Mouse (Mus musculus): ENCODE measurements around the gene Ccdc136. TPM values are rescaled to one million over a fixed set of nuclear protein-coding genes. Genes with fewer than 3 reads are reported as not detected.

Ccdc136 gene
- polyA plus RNA-seq, 1 experiment from 2014 or later, result 53.2 TPM

DNA sequence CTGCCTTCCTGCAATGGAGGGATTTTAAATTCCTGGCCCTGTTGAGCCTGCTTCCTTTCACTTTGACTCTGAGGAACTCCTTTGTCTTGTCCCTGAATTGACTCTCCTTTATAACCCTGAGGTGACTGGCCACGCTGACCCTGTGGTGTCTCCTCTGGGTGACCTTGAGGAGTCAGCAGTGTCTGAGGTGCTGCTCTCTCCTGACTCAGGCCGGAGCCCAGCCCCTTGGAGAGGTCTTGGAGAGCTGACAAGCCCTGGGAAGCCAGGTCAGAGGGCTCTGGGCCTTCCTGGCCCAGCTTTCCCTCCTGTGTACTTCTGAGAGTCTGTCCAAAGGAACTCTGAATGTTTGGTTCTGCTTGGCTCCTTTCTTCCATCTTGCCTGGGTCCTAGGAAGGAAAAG, 78.6 kb downstream of the Ccdc136 start:
- H3K27me3 ChIP-seq (ENCODE audit: control insufficient read depth, insufficient read depth, low read length), result 0 out of 2 replicates have a peak, but pooled peaks cover 9% of the 10 kb centered on the region
- H3K9me3 ChIP-seq (ENCODE audit: control insufficient read depth, low read length), result no peaks in the 10 kb centered on the region
- WGBS, result 55% methylated on average over 2 of the region's 2 CpGs
- H3K4me2 ChIP-seq (replicated peaks), result no peak overlapping the region
- H3K9ac ChIP-seq, result no peak overlapping the region
- H3K4me1 ChIP-seq (replicated peaks; ENCODE audit: control insufficient read depth, insufficient read depth, low read length), result no peaks in the 10 kb centered on the region
- ATAC-seq (ENCODE audit: low FRiP score) (no peak), DNase-seq (ENCODE audit: low spot score) (no peak)
- peaks cover 18% of the 10 kb centered on the region for H3K36me3 ChIP-seq (replicated peaks; ENCODE audit: control insufficient read depth, insufficient read depth)
- no peak overlapping the region for H3K27ac ChIP-seq
- no peak overlapping the region for H3K4me3 ChIP-seq (replicated peaks; ENCODE audit: low read length)

Small RNA genes within 50 kb of the gene (microRNA-seq; reads per million reads assigned to microRNA genes)
- not detected for gene Gm26220
- gene Gm44354, result not detected

Other genes starting within 250 kb of the Ccdc136 start
- gene Rbm28, start 231.3 kb upstream of the Ccdc136 start, polyA plus RNA-seq (2014; fragmentation: Nextera tagmentation; extraction: Ambion mirVana), result 42.7 and 43.0 TPM in 2 replicates
- gene Prrt4, start 216.7 kb upstream of the Ccdc136 start, polyA plus RNA-seq (2014; fragmentation: Nextera tagmentation; extraction: Ambion mirVana), result 10.0 and 11.0 TPM in 2 replicates
- gene Impdh1, start 179.9 kb upstream of the Ccdc136 start, polyA plus RNA-seq (2014; fragmentation: Nextera tagmentation; extraction: Ambion mirVana), result 60.8 and 65.0 TPM in 2 replicates
- 29.1 and 34.2 TPM in 2 replicates for gene Hilpda, start 123.8 kb upstream of the Ccdc136 start, polyA plus RNA-seq (2014; fragmentation: Nextera tagmentation; extraction: Ambion mirVana)
- 0.23 and 0.54 TPM in 2 replicates for gene Fam71f2, start 116.7 kb upstream of the Ccdc136 start, polyA plus RNA-seq (2014; fragmentation: Nextera tagmentation; extraction: Ambion mirVana)
- gene Fam71f1, start 77.2 kb upstream of the Ccdc136 start, polyA plus RNA-seq (2014; fragmentation: Nextera tagmentation; extraction: Ambion mirVana), result not detected in 2 replicates
- gene Calu, start 48.2 kb upstream of the Ccdc136 start, polyA plus RNA-seq (2014; fragmentation: Nextera tagmentation; extraction: Ambion mirVana), result 187 and 199 TPM in 2 replicates
- 0.46 and 0.48 TPM in 2 replicates for gene Opn1sw, start 7.8 kb upstream of the Ccdc136 start, polyA plus RNA-seq (2014; fragmentation: Nextera tagmentation; extraction: Ambion mirVana)
- 4.8 and 6.8 TPM in 2 replicates for gene Flnc, start 36.9 kb downstream of the Ccdc136 start, polyA plus RNA-seq (2014; fragmentation: Nextera tagmentation; extraction: Ambion mirVana)
- 319 and 346 TPM in 2 replicates for gene Atp6v1f, start 71.4 kb downstream of the Ccdc136 start, polyA plus RNA-seq (2014; fragmentation: Nextera tagmentation; extraction: Ambion mirVana)
- 0.70 TPM in 1 of 2 replicates, not detected in the other for gene Atp6v1fnb, start 75.1 kb downstream of the Ccdc136 start, polyA plus RNA-seq (2014; fragmentation: Nextera tagmentation; extraction: Ambion mirVana)
- 16.3 and 19.9 TPM in 2 replicates for gene Kcp, start 111.6 kb downstream of the Ccdc136 start, polyA plus RNA-seq (2014; fragmentation: Nextera tagmentation; extraction: Ambion mirVana)
- gene Irf5, start 130.3 kb downstream of the Ccdc136 start, polyA plus RNA-seq (2014; fragmentation: Nextera tagmentation; extraction: Ambion mirVana), result 1.5 and 1.7 TPM in 2 replicates
- gene Tnpo3, start 213.6 kb downstream of the Ccdc136 start, polyA plus RNA-seq (2014; fragmentation: Nextera tagmentation; extraction: Ambion mirVana), result 85.4 and 93.7 TPM in 2 replicates

Data from hindbrain, embryonic 14.5 days (tissue).